Mouse (Mus musculus) adrenal gland, adult 18-20 months (tissue): ENCODE measurements around the gene Fam114a1. TPM values are rescaled to one million over a fixed set of nuclear protein-coding genes. Genes with fewer than 3 reads are reported as not detected.

Experiments
- DNase-seq, 2 experiments: peaks; one replicate each; pipeline ENCODE4 v3.0.0; 2021 to 2022; ENCODE audit warnings: low spot score in 2 of 2
- total RNA-seq, 2 experiments: library from RNA; stranded (reverse); gene quantifications; 1 replicate in 1 of 2; 2 replicates in 1 of 2; pipeline ENCODE4 v1.2.3; 2021

Fam114a1 gene
- total RNA-seq, 2 experiments from 2014 or later, result 23.7 to 23.8 TPM

DNA sequence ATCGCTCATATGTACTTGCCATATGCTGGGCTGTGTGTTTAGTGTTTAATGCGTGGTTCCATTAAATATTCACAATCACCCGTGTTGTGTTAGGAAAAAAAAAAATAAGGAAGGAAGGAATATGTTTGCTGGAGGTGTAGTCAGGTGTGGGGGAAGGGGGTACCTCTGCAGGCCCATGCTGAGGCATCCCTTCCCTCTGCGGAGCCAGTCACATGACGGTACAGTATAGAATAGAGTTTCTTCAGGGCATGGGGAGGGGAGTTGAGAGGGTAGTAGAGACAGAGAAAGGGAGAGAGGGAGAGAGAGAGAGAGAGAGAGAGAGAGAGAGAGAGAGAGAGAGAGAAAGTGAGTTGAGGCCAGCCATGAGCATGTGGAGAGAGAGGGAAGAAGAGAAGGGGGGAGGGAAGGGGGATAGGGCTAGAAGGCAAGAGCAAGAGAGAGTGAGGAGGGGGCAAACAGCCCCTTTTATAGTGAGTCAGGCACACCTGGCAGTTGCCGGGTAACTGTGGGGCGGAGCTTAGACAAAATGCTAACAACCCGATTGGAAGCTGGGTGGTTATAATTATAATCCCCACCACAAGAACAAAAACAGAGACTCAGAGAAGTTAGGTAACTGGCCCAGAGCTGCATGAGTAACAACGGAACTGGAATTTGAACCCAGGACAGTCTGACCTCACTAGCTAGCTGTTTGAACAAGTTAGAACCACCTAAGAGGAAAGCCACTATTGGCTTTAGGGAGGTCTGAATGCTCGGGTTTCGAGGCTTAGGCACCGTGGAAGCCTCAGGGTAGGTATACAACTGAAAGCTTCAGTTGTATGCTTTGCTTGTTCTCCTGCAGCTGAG is 76.8 kb downstream of the Fam114a1 start:
- DNase-seq, result no peak

DNA sequence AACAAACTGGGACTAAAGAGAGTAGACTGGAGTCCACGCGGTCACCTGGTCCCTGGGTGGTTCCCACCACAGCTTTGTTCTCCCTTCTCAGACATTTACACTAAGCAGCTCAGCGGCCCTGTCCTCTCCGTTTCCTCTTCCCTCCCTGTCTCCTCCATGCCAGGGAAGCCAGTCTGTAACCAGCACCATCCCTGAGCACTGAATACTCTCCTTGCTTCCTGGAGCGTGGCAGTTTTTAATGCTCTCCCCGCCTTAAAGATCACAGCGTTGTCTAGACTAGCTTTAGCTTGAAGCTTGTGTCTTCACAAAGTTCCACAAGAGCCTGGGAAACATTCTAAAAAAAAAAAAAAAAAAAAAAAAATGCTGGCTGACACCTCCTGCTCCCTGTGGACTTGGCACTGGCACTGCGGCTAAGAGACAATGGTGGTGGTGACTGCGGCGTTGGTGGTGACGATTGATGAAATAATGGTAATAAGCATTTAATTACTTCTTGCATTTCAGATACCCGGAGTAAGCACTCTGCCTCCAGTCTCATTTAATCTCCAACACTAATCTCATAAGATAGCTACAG is 77.5 kb downstream of the Fam114a1 start:
- no peak for DNase-seq

DNA sequence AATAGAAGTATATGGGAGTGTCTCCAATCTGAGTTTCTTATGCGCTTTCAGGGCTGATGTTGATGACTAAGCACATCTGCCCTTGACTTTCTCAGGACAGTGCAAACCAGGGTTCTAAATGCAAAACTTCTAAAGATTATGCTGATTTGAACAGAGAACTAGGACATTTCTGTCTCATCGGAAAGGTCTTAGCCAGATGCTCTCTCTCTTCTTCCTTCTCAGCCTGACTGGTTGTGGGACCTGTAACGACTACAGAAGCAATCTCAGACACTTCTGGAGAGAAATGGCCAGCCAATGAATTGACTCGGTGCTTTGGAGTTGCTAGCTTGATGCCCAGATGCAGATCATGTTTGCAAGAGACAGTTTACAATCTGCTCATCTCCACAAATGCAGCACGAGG is 80.0 kb downstream of the Fam114a1 start:
- DNase-seq, result no peak

DNA sequence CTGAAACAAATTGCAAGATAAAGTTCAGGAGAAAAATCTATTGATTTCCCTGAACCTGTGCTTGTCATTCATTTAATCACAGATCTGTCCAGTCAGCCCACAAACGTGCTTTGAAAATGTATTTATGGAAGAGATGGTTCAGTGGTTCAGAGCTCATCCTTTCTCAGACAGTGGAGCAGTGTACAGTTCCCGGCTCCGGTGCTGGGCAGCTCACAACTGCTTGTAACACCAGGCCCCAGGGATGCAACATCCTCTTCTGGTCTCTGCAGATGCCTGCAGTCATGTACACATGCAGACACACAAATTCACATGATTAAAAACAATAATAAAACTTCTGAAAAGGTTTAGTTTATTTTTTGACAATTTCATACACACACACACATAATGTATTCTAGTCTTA is 81.6 kb downstream of the Fam114a1 start:
- DNase-seq, result no peak

DNA sequence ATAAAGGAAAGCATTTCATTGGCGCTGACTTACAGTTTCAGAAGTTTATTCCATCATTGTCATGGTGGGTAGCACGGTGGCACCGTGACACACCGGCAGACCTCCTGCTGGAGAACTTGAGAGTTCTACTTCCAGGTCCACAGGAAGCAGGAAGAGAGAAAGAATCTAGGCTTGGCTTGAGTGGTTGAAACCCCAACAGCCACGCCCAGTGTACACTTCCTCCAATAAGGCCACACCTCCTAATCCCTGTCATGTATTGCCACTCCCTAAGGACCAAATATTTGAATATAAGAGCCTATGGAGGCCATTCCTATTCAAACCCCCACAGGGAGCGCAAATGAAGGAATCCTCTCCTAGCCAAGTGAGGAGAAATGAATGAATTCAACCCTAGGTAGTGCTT is 87.7 kb downstream of the Fam114a1 start:
- no peak for DNase-seq

DNA sequence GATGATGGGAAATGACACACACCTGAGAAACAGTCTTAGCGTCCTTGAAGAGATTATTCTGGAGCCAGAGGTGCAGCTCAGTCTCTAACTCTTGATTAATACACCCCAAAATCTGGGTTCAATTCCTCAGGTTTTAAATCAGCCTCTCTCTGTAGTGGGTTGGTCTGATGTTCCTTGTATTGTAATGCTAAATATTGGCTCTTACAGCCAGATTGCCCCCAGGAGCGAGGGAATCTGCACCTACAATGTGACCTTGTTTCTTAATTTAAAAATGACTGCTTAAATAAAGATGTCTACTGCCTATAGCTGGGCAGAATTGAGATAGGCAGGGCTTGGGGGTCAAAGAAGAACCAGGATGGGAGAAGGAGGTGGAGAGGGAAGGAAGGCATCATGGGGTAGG is 89.9 kb downstream of the Fam114a1 start:
- no peak for DNase-seq

DNA sequence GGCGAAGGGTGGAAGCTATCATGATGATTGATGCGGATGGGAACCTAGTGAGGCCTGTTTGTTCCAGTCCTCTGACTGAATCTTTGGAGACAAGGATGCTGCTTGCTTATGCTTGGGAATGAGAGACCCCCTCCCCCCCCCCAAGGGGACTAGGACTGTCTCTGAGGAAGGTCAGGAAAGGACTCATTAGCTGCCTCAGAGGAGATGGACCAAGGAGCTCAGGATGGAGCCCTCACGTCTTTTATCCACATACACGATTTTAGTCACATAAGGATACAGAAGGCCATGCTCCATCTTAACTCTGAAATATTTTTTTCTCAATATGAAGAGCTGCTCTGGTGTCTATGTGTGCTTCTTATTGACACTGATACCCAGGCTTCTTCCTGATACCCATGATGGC is 92.4 kb downstream of the Fam114a1 start:
- no peak for DNase-seq

DNA sequence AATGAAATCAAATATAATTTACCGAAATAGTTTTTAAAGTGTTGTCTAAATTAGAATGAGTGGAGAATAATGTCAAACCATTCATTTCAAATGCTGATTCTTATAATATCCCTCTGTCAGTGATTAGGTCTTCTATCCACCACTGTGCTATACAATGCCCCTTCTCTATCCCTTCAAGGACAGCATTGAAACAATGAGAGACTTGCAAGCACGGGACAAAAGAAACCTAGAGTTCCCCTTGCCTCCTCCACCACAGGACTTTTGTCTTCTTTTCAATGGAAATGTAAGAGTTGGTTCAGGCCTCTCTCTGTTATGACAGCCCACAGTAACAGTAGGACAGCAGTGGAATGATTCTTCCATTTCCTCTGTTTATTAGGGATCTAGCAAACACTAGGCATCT is 93.4 kb downstream of the Fam114a1 start:
- DNase-seq, result no peak

DNA sequence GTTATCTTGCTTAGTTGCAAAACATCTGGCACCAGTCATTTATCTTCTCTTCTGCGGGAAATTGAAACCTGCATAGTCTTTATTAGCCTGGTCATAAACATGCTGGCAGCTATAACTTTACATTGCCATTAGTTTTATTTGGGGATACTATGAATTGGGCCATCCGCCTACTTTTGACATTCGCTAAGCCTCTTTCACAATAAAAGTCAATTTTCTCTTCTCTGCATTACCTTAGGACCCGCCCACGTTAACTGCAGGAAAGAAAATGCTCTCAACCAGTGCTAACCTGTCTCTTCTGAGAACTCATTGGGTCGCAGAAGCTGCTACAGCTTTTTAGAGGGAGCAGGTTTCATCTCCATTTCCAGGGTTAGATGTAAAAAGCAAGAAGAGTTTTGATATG is 98.3 kb downstream of the Fam114a1 start:
- DNase-seq, result no peak

DNA sequence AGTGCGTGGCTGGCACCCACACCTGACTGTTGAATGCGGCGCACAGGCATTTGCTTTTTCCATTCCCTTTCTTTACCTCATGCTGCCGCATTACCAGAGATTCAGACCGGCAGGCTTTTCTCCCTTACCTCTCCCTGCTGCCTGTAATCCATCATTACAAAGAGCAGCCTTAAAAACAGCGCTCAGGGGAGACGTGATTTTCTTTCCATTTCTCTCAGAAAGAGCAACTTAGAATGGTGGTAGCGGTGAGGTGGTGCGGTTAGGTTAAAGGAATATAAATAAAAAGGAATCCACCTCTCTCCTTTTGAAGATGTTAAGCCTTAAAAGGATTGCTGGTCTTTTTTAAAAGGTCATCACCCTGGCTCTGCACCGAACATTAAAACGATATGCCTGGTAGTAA is 100.0 kb downstream of the Fam114a1 start:
- no peak for DNase-seq

DNA sequence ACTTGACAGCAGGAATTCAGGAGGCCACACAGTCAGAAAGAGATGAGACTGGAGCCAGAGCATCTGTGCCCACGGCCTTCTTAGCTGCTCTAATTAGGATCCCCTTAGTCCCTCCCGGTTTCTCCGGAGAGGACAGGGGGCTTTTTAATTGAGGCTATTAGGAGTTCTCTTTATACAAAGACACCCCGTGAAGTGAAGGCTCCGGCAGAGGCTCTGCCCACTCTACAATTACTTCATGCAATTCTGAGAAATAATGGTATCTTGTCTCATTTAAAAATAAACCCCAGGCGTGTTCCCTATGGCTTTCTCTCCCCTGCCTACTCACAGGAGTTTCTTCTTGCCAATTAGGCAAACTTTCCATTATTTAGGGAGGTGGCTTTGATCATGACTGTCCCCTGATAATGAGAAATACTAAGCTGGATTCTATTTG is 101.8 kb downstream of the Fam114a1 start:
- DNase-seq, result no peak

DNA sequence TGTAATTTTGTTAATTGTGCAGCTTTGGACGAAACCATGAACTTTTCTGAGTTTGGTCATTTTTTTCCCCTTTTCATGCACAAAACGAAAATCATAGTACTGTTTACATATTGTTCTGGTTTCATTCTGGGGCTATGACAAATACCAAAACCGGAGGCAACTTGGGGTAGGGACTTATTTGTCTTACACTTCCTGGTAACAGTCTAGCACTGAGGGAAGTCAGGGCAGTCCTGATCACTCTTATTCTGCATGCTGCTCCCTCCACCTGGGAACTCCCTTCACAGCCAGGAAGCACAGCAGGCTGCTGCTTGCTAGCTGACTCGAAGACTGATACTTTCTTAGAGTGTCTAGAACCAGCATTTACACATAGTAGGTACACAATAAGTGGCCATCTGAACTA is 103.4 kb downstream of the Fam114a1 start:
- DNase-seq, result no peak

DNA sequence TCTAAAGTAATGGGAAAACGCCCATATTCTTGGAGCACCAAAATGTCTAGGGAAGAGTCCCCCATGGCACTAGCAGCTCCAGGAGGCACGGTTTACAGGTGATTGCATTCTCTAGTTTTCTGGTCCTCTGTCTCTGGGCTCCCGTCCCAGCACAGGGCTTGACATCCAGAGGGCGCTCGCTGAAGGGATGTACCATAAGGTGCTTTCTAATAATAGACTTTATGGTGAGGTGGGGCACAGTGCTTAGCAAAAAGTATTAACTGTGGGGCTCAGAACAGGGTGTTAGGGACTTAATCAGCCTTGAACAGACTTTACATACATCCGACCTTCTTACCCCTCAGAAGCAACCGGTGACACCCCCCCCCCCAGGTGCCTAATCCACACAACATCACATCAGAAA is 104.8 kb downstream of the Fam114a1 start:
- DNase-seq, result no peak

DNA sequence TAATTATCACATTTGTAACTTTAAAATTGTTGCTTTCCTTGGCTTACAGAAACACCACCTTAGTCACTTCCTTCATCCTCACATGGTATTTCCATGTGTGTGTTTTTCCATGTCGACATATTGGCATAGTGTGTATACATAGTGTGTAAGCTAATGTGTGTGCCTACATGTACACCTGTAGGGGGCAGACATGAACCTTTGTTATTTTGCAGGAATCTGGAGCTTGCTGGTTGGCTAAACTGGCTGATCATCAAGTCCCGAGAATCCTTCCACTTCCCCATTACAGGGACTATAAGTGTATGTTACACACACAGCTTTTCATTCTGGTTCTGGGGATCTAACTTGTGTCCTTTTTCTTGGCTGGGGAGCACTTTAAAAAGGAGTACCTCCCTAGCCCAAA is 106.2 kb downstream of the Fam114a1 start:
- no peak for DNase-seq

DNA sequence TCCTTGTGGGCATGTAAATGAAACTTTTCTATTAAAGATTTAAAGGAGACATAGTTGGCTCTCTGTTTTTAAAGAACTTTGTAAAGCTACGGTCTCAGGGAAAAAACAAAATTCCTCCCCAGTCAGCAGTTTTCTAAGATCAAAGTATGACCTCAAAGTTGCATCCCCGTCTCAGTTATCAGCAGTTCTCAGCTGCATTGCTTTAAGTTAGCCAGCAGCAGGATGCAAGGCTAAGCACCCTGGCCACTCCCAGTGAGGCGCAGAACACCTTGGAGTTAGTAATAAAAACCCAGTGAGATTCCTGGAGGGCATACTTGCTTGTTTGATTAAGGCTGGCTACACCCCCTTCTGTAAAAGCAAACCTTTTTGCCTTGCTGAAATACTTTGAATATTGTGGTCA is 106.9 kb downstream of the Fam114a1 start:
- no peak for DNase-seq

DNA sequence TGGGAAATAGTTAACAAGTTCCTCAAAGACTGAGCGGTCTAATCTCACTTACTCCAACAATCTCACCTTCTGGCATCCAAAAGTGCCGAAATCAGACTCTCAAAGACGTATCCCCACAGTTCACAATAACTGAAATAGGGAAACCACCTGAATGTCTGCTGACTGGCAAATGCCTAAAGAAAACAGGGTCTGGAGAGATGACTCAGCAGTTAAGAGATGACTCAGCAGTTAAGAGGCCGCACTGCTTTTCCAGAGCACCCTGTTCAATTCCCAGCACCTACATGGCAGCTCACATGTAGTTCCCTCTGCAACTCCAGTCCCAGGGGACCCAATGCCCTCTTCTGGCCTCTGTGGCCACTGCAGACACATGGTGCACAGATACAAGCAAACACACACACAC is 108.2 kb downstream of the Fam114a1 start:
- no peak for DNase-seq

DNA sequence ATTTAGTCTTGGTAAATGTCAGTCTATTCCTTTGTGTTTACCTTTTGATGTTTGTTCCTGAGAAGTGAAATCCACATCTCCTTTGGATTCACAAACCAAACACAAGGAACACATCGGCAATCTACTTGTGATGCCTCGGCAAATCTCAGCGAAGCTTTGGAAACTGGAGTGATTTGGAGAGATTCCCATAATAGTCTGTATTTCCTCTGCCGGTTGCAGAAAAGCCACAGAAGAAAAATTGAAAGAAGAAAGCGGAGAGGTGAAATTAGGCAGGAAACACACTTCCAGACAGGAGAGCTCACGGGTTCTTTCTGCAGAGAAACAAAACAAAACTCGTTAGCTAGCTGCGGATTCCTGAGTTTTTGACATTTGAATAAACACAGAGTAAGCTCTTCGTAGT is 110.0 kb downstream of the Fam114a1 start:
- no peak for DNase-seq

DNA sequence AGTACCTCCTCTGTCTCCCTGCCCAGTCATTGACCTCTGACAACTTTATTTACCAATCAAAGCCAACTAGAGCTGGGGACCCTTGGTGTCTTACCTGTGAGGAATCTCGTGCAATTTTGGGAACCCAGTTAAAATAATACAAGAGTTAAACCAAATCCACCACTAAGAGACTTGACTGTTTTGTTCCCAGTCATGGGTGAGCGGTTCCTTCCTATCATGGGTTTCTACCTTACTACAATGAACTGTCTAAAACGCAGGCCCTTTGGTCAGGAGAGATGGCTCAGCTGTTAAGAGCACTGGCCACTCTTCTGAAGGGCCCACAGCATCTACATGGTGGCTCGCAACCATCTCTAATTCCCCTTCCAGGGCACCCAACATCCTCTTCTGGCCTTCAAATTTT is 112.0 kb downstream of the Fam114a1 start:
- no peak for DNase-seq

DNA sequence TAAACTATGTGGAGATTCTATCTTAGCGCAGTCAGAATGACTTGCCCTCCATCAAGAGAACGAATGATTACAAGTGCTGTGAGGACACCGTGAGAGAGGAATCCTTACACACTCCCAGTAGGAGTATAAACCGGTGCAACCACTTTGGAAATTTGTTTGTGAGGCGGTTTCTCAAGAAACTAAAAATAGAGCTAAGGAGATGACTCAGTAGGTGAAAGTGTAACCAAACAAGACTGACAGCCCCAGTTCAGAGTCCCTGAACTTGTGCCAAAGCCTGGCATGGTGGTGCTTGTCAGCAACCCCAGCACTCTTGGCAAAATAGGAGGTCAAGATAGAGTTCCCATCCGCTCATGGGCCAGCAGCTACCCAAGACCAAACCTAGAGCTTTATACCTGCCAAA is 116.7 kb downstream of the Fam114a1 start:
- peak; percentile 34 to 35 for DNase-seq

DNA sequence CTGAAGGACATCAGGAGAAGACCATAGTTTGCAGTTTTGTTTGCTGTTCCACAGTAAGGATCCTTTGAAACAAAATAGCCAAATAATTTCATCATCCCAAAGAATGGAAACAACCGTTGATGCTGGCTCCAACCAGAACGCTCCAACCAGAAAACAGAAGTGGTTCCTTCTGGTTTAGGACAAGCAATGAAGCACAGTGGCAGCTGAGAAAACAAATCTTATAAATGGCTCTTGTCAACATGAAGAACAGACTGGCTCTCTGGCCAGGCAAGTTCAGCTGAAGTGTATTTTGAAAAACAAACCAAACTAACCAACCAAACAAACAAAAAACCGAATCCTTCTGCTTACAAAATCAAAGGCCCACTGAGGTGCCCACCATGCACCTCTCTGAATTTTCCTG is 119.8 kb downstream of the Fam114a1 start:
- no peak for DNase-seq

DNA sequence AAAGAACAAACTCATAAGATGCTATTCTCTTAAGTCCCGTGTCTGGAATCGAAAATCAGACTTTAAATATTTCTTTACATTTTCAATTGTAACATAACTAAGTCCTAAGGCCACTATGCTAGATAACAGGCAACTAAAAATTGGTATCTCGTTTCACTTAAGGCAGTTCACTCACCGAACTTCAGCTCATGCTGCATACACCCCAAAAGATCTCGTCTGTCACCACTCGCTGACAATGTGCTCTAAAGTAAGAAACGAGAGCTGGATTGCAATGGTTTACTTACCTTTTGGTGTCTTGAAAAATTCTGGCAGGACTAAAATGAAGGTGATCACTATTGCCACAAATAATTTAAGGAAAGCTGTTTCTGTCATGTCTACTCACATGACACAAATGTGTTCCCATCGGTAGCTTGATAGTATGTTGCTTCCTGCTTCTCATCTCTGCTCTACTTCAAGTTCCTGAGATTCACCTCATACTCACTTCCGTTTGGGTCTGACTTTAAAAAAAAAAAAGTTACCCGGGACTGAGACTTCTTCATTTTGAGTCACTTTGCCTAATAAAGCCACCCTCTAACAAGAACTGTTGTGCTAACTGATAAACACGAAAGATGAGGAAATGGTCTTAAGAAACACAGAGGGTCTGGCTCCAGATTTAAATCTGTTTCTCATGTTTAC is 121.5 kb downstream of the Fam114a1 start:
- DNase-seq, result no peak
